Mouse (Mus musculus): ENCODE data around the gene Med21. TPM values are rescaled to one million over a fixed set of nuclear protein-coding genes. Genes with fewer than 3 reads are reported as not detected.

The Med21 gene
- total RNA-seq, 2 experiments from 2014 or later: 36.7 to 40.3 TPM

GRCm38 (mm10) chr6:146673696-146674095 lies 31.3 kb downstream of the Med21 start:
- DNase-seq: no peak
- intact Hi-C loops (cut with DNase I; ENCODE audit: low total_unique reads): no loop called here

DNA sequence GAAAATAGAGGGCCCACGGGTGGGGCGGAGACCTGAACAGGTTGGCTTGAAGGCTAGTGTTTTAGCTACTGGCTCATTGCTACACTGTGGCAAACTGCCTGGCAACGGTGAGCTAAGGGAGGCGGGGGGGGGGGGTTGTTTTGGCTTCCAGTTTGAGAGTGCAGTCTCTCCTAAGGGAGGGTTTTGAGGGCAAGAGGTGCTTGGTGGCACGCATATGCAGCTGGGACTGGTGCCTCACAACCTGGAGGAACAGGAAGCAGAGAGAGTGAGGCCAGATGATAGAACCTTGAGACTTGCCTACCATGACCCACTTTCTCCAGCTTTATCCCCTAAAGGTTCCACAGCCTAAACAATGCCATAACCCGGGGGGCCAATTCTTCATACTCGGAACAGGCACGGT lies 32.1 kb downstream of the Med21 start:
- intact Hi-C loops (cut with DNase I; ENCODE audit: low total_unique reads): no loop called here
- DNase-seq: no peak

GRCm38 (mm10) chr6:146674881-146675536 lies 32.7 kb downstream of the Med21 start:
- DNase-seq: no peak
- intact Hi-C loops (cut with DNase I; ENCODE audit: low total_unique reads): no loop called here

GRCm38 (mm10) chr6:146676904-146677303 lies 34.6 kb downstream of the Med21 start:
- intact Hi-C loops (cut with DNase I; ENCODE audit: low total_unique reads): no loop called here
- no peak for DNase-seq

DNA sequence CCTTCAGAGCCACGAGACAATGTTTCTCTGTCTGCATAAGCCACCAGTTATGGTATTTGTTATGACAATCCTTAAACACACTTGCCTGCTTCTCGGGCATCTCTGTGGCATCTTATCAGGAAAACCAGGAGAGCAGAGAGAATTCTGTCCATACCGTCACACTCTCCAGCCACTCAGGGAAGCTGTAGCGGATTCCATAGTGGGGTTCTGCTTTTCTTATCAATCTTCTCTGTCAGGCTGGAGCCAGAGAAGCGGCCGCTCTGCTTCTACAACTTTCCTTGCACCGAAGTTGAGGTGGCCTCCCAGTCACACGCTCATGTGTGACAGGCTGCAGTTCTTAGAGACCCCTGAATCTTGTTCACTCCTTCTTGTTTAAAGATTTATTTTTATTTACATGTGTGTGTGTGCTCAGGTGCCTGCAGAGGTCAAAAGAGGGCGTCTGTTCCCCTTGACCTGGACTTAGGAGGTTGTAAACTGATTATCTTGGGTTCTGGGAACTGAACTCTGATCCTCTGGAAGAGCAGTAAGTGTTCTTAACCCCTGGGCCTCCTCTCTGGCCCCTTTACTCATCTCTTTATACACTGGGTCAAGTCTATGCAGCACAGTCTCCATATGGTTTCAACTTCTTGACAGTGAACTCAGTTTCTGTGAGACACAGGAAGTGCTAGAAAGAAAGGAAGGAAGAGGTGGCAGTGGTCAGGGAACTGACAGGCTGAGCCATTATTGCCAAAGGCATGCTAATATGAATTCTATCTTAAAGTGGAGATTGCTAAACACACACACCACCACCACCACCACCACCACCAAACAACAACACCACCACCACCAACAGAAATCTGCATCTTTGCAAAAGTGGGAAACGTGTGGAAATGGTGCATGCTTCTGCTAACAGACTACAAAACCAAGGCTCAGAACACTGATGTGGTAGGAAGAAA lies 36.1 kb downstream of the Med21 start:
- no peak for DNase-seq
- intact Hi-C loops (cut with DNase I; ENCODE audit: low total_unique reads): no loop called here

DNA sequence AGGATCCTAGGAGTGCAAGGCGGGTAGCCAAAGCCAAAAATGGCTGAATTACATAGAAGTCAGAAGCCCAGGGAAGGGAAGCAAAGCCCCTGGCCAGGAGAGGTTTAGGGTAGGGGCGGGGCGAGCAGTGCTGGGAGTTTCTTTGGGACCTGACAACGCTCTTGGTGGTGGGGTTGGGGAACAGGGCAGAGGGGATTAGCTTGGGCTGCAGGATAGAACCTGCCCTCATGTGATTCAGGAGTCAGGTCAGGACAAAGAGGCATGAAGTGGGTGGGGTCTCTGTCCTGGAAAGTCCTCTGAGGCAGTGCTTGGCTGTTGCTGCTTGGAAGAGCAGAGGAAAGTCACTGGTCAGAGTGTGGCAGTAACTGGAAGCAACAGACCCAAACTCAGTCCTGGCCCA lies 41.5 kb downstream of the Med21 start:
- intact Hi-C loops (cut with DNase I; ENCODE audit: low total_unique reads): no loop called here
- peak; percentile 13 for DNase-seq

- peak; percentile 37 for DNase-seq
- intact Hi-C loops (cut with DNase I; ENCODE audit: low total_unique reads): no loop called here
Measured at GRCm38 (mm10) chr6:146685781-146686308, 43.5 kb downstream of the Med21 start.

DNA sequence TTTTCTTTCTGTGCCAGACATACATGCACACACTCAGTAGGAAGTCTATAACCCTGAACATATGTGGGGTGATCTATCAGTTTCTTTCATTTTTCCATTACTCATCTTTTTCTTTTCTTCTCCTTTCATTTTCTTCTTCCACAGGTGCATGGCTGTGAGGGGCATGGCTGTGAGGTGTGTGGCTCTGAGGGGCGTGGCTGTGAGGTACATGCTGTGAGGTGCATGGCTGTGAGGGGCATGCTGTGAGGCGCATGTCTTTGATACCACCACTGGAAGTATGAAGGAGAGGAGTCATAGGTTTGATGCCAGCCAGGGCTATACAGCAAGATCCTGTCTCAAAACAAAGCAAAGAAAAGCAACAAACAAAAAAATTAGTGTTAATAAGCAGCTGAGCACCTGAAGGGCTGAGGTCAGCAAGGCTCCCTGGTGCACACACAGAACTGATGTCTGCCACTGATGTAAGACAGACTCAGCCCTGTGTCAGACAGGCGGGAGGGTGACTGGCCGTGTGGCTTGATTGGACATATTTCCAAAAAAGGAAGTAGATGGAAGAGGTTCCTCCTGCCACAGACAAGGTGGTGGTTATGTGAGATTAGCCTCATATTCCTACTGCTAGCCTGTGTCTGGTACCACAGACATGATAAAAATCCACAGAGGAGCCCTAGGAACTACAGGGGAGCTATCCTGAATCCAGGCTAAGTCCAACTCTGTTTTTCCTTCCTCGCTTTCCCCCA lies 44.3 kb downstream of the Med21 start:
- intact Hi-C loops (cut with DNase I; ENCODE audit: low total_unique reads): no loop called here
- no peak for DNase-seq

- DNase-seq: no peak
- intact Hi-C loops (cut with DNase I; ENCODE audit: low total_unique reads): no loop called here
Measured at GRCm38 (mm10) chr6:146688010-146688409, 45.7 kb downstream of the Med21 start.

DNA sequence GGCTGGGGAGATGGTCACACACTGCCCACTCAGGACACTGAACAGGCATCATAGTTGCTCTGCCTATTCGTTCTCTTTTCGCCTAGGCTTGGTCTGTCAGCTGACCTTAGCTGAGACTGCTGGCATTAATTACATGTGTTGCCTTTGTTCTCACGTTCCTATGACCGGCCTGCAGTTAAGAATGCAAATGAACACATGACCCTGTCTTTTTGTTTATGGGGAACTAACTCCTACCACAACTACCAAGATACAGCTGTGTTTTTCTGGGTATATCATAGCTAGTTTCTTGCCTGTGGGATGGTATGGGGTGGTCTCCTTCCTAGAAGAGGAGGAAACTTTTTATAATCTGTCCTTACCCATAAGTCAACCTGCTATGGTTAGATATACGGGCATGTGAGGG lies 46.5 kb downstream of the Med21 start:
- DNase-seq: no peak
- intact Hi-C loops (cut with DNase I; ENCODE audit: low total_unique reads): no loop called here

DNA sequence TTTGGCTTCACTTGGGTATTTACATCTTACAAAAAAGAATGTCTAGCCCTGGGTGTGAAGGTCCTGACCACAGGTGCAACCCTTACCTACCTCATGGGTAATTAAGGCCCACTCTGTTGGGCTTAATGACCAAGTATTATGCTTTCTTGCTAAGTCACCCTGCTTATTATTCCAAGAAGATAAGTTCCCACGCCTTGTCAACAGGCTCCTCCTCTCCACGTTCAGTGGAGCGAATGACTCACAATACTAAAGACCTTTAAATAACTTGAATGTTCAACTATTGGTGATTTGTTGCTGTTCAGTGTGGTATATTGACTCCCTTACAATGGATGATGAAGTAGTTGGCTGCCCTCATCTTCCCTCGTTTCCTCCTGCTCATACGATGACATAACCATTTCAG lies 55.4 kb downstream of the Med21 start:
- intact Hi-C loops (cut with DNase I; ENCODE audit: low total_unique reads): no loop called here
- DNase-seq: no peak

- no peak for DNase-seq
Measured at GRCm38 (mm10) chr6:146698376-146698775, 56.0 kb downstream of the Med21 start.

More at GRCm38 (mm10) chr6:146698376-146698775, 56.0 kb downstream of the Med21 start:
- intact Hi-C loops (cut with DNase I; ENCODE audit: low total_unique reads): no loop called here

Other genes with a start within 250 kb of the Med21 start
- 10 to 100 TPM in 1 of 2 experiments, 1 to 10 TPM in 1; 9.1 to 14.6 TPM for gene Itpr2, start 140.3 kb upstream of the Med21 start, total RNA-seq (2021)
- 10 to 100 TPM; 43.6 to 48.5 TPM for gene Fgfr1op2, start 65.3 kb upstream of the Med21 start, total RNA-seq (2021)
- gene Ints13, start 64.7 kb upstream of the Med21 start, total RNA-seq (2021): 10 to 100 TPM; 14.9 to 15.7 TPM
- gene Tm7sf3, start 277 bp downstream of the Med21 start, total RNA-seq (2021): 10 to 100 TPM; 12.3 to 14.8 TPM
- gene Stk38l, start 82.4 kb downstream of the Med21 start, total RNA-seq (2021): 1 to 10 TPM; 6.9 to 7.5 TPM
- gene Arntl2, start 153.5 kb downstream of the Med21 start, total RNA-seq (2021): 1 to 10 TPM in 1 of 2 experiments, under 1 TPM in 1; 0.64 to 1.5 TPM
- gene Smco2, start 207.6 kb downstream of the Med21 start, total RNA-seq (2021): not detected
- 10 to 100 TPM; 43.5 to 49.8 TPM for gene Ppfibp1, start 245.9 kb downstream of the Med21 start, total RNA-seq (2021)

Measured in gastrocnemius, postnatal 14 days (tissue).